Mouse (Mus musculus): ENCODE data around the gene Gm9376. TPM values are rescaled to one million over a fixed set of nuclear protein-coding genes. Genes with fewer than 3 reads are reported as not detected.

The Gm9376 gene
- not detected in 2 replicates for polyA plus RNA-seq (2012; rRNA removed; ENCODE audit: low replicate concordance)

DNA sequence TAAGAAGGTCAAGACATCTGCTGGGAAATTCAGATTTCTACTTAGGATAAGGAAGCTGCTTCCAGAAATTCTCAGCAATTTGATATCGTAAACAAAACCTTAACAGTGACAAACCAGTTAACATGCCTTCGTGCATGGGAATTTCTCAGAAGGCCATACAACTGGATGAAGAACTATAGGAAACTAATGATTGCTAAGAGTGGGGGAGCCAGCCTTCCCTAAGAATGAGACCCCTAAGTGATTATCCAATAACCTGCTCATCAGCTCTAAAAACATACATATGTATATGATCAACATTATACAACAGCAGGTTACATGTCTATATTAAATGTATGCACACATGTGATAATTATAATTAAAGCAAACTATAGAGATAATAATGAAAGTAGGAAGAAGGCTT lies at the start of gene Gm9376:
TSS of gene Gm9376 (plus strand) at position 301 of the 400 bp plus-strand sequence.

DNA sequence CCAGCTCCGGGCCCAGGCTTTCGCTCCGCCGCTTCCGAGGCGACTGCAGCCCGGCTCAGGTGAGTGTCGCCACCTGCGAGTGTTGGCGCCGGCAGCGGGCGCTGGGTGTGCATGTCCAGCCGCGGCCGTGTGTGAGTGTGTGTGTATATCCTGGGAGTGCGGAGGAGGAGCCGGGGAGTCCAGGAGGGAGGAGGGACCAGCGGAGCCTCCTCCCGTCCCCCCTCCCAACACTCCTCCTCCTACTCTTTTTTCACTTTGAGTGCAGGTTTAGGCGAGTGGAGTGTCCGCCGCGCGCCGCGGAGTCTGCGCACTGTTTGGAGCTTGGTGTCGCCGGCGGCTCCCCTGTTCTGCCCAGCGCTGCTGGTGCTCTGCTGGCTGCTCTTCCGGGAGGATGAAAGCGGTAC lies 29.9 kb upstream of the Gm9376 start, which contains the start of gene Sox21:
TSS of gene Sox21 (minus strand) at position 145 of the 404 bp plus-strand sequence.

Other genes starting within 250 kb of the Gm9376 start
- 0.37 and 1.5 TPM in 2 replicates for gene Dct, start 214.7 kb upstream of the Gm9376 start, polyA plus RNA-seq (2012; rRNA removed; ENCODE audit: low replicate concordance)
- gene Tgds, start 134.2 kb upstream of the Gm9376 start, polyA plus RNA-seq (2012; rRNA removed; ENCODE audit: low replicate concordance), result 5.0 and 11.2 TPM in 2 replicates
- gene Gpr180, start 129.8 kb upstream of the Gm9376 start, polyA plus RNA-seq (2012; rRNA removed; ENCODE audit: low replicate concordance), result 32.4 and 45.7 TPM in 2 replicates
- 0.08 and 0.27 TPM in 2 replicates for gene Sox21, start 29.9 kb upstream of the Gm9376 start, polyA plus RNA-seq (2012; rRNA removed; ENCODE audit: low replicate concordance)

Measured in mammary gland, adult 2 months (tissue).